Mouse (Mus musculus) embryonic facial prominence, embryonic 15.5 days (tissue): ENCODE measurements around the gene BC049762. TPM values are rescaled to one million over a fixed set of nuclear protein-coding genes. Genes with fewer than 3 reads are reported as not detected.
A peak's percentile ranks its signal among the peaks of the same experiment; 100 is the strongest.

Source experiments
- ATAC-seq: fragments of 200-750 bp; cut with Nextera tagmentation; 2 replicates; pipeline ENCODE4 v1.8.0; 2017; ENCODE audit warnings: low read depth, moderate TSS enrichment; ENCODE audit not compliant: insufficient number of reproducible peaks, low FRiP score, low TSS enrichment
- H3K27ac ChIP-seq: fragments of 300-500 bp; sonication (generic); replicated peaks from 2 replicates; pipeline ENCODE4 v1.5.1; 2015; ENCODE audit warnings: mild to moderate bottlenecking, inconsistent platforms
- H3K27me3 ChIP-seq: fragments of 300-500 bp; sonication (generic); 2 replicates; pipeline ENCODE4 v1.6.1; 2015; ENCODE audit warnings: inconsistent platforms
- H3K36me3 ChIP-seq: fragments of 300-500 bp; sonication (generic); 2 replicates; pipeline ENCODE4 v1.6.1; 2015; ENCODE audit warnings: mild to moderate bottlenecking, inconsistent platforms
- H3K4me1 ChIP-seq: fragments of 300-500 bp; sonication (generic); 2 replicates; pipeline ENCODE4 v1.6.1; 2015; ENCODE audit warnings: inconsistent platforms
- H3K4me2 ChIP-seq: fragments of 300-500 bp; sonication (generic); replicated peaks from 2 replicates; pipeline ENCODE4 v1.6.1; 2015; ENCODE audit warnings: mild to moderate bottlenecking, inconsistent platforms
- H3K4me3 ChIP-seq: fragments of 300-500 bp; sonication (generic); replicated peaks from 2 replicates; pipeline ENCODE4 v1.5.1; 2015; ENCODE audit warnings: mild to moderate bottlenecking, inconsistent platforms
- H3K9ac ChIP-seq: fragments of 300-500 bp; sonication (generic); 2 replicates; pipeline ENCODE4 v1.6.1; 2015; ENCODE audit warnings: inconsistent platforms
- H3K9me3 ChIP-seq: fragments of 300-500 bp; sonication (generic); replicated peaks from 2 replicates; pipeline ENCODE4 v1.6.1; 2016; ENCODE audit warnings: inconsistent platforms
- WGBS: fragments of 180-500 bp; shearing (Covaris S2); methylation state at CpG from one replicate; pipeline ENCODE4 v1.1.7; 2015; 5-methylcytosine and 5-hydroxymethylcytosine counted together
- polyA plus RNA-seq: library from polyadenylated mRNA; unstranded; fragments of >200 nt; fragmentation: Nextera tagmentation; extraction: Ambion mirVana; gene quantifications from 2 replicates; pipeline ENCODE4 v1.2.1, GENCODE M21; 2015

Gene BC049762
- polyA plus RNA-seq, result 0.32 and 0.46 TPM in 2 replicates

GRCm38 (mm10) chr11:51262342-51263285, at the start of gene BC049762:
BC049762 (minus strand) TSS chr11:51263046.
- peaks cover 30% of the 10 kb centered on the region for H3K4me1 ChIP-seq
- peak within 1 kb of the TSS; percentile 87 for H3K27ac ChIP-seq
- H3K9ac ChIP-seq, result peak within 1 kb of the TSS; percentile 87
- no peaks in the 10 kb centered on the region for H3K9me3 ChIP-seq
- peak; percentile 97 for ATAC-seq
- H3K4me3 ChIP-seq, result peak within 1 kb of the TSS; percentile 85
- peak within 1 kb of the TSS; percentile 90 for H3K4me2 ChIP-seq
- H3K27me3 ChIP-seq, result no peaks in the 10 kb centered on the region
- no peaks in the 10 kb centered on the region for H3K36me3 ChIP-seq
- WGBS, result 7% methylated on average over 57 of the region's 57 CpGs

GRCm38 (mm10) chr11:51311846-51312245, 49.0 kb upstream of the BC049762 start:
- Histone ChIP-seq H3K4me3 (no peak overlapping the region), H3K9ac (no peak overlapping the region), H3K4me1 (peaks cover 8% of the 10 kb centered on the region), H3K4me2 (no peak overlapping the region), H3K36me3 (no peaks in the 10 kb centered on the region), H3K27me3 (no peaks in the 10 kb centered on the region), H3K27ac (no peak overlapping the region), H3K9me3 (no peaks in the 10 kb centered on the region)
- 47% methylated on average over 8 of the region's 8 CpGs for WGBS
- ATAC-seq, result no peak

- 16% methylated on average over 5 of the region's 5 CpGs for WGBS
- Histone ChIP-seq H3K4me2 (peak overlapping the region; percentile 6; the same call in 1 of the 2 replicates), H3K4me3 (no peak overlapping the region), H3K9me3 (no peaks in the 10 kb centered on the region), H3K4me1 (peaks cover 26% of the 10 kb centered on the region), H3K27me3 (no peaks in the 10 kb centered on the region), H3K36me3 (no peaks in the 10 kb centered on the region), H3K9ac (no peak overlapping the region), H3K27ac (peak overlapping the region; percentile 75)
- ATAC-seq, result no peak
Measured at GRCm38 (mm10) chr11:51308306-51308705, 45.5 kb upstream of the BC049762 start.

- Histone ChIP-seq H3K27me3 (no peaks in the 10 kb centered on the region), H3K27ac (no peak overlapping the region), H3K9me3 (no peaks in the 10 kb centered on the region), H3K4me1 (peaks cover 26% of the 10 kb centered on the region), H3K36me3 (no peaks in the 10 kb centered on the region), H3K9ac (no peak overlapping the region), H3K4me2 (no peak overlapping the region), H3K4me3 (no peak overlapping the region)
- 58% methylated on average over 12 of the region's 12 CpGs for WGBS
- ATAC-seq, result peak; percentile 29; the same call in 1 of the 2 replicates
Measured at GRCm38 (mm10) chr11:51303981-51304553, 41.2 kb upstream of the BC049762 start.

GRCm38 (mm10) chr11:51302396-51302795, 39.5 kb upstream of the BC049762 start:
- no peaks in the 10 kb centered on the region for H3K36me3 ChIP-seq
- no peaks in the 10 kb centered on the region for H3K27me3 ChIP-seq
- no peaks in the 10 kb centered on the region for H3K9me3 ChIP-seq
- 85% methylated on average over 5 of the region's 5 CpGs for WGBS
- ATAC-seq, result no peak
- H3K4me1 ChIP-seq, result peaks cover 18% of the 10 kb centered on the region
- H3K27ac ChIP-seq, result no peak overlapping the region
- no peak overlapping the region for H3K4me2 ChIP-seq
- no peak overlapping the region for H3K4me3 ChIP-seq
- no peak overlapping the region for H3K9ac ChIP-seq

GRCm38 (mm10) chr11:51298691-51299090, 35.8 kb upstream of the BC049762 start:
- 83% methylated on average over 4 of the region's 4 CpGs for whole genome bisulfite sequencing
- no peak overlapping the region for H3K27ac ChIP-seq
- no peak overlapping the region for H3K4me3 ChIP-seq
- peaks cover 12% of the 10 kb centered on the region for H3K4me1 ChIP-seq
- ATAC-seq, result no peak
- H3K36me3 ChIP-seq, result no peaks in the 10 kb centered on the region
- H3K9ac ChIP-seq, result no peak overlapping the region
- no peaks in the 10 kb centered on the region for H3K27me3 ChIP-seq
- H3K4me2 ChIP-seq, result no peak overlapping the region
- H3K9me3 ChIP-seq, result no peaks in the 10 kb centered on the region

GRCm38 (mm10) chr11:51295742-51296141, 32.9 kb upstream of the BC049762 start:
- WGBS, result 83% methylated on average over 3 of the region's 3 CpGs
- H3K27ac ChIP-seq, result no peak overlapping the region
- H3K9me3 ChIP-seq, result no peaks in the 10 kb centered on the region
- no peak overlapping the region for H3K4me2 ChIP-seq
- no peak overlapping the region for H3K4me3 ChIP-seq
- peaks cover 15% of the 10 kb centered on the region for H3K4me1 ChIP-seq
- H3K27me3 ChIP-seq, result peaks cover 6% of the 10 kb centered on the region
- no peak for ATAC-seq
- H3K9ac ChIP-seq, result no peak overlapping the region
- H3K36me3 ChIP-seq, result no peaks in the 10 kb centered on the region

GRCm38 (mm10) chr11:51293956-51294530, 31.2 kb upstream of the BC049762 start:
- ATAC-seq, result no peak
- 49% methylated on average over 2 of the region's 2 CpGs for WGBS
- H3K27ac ChIP-seq, result no peak overlapping the region

GRCm38 (mm10) chr11:51290066-51290955, 27.5 kb upstream of the BC049762 start:
- ATAC-seq, result peak; percentile 76
- 1% methylated on average over 74 of the region's 74 CpGs for WGBS
- peak overlapping the region; percentile 73 for H3K27ac ChIP-seq
- H3K9ac ChIP-seq, result peak overlapping the region; percentile 59
- peak overlapping the region; percentile 68 for H3K4me3 ChIP-seq
- peaks cover 21% of the 10 kb centered on the region for H3K4me1 ChIP-seq
- no peaks in the 10 kb centered on the region for H3K9me3 ChIP-seq
- peak overlapping the region; percentile 90 for H3K4me2 ChIP-seq
- H3K27me3 ChIP-seq, result peaks cover 6% of the 10 kb centered on the region
- no peaks in the 10 kb centered on the region for H3K36me3 ChIP-seq

More at GRCm38 (mm10) chr11:51293956-51294530, 31.2 kb upstream of the BC049762 start:
- Histone ChIP-seq H3K4me2 (no peak overlapping the region), H3K4me3 (no peak overlapping the region), H3K9ac (no peak overlapping the region), H3K36me3 (no peaks in the 10 kb centered on the region), H3K4me1 (peaks cover 21% of the 10 kb centered on the region), H3K9me3 (no peaks in the 10 kb centered on the region), H3K27me3 (peaks cover 6% of the 10 kb centered on the region)

- Histone ChIP-seq H3K4me1 (peaks cover 17% of the 10 kb centered on the region), H3K9ac (peak within 1 kb of the TSS; percentile 59), H3K36me3 (no peaks in the 10 kb centered on the region), H3K4me2 (peak within 1 kb of the TSS; percentile 90), H3K4me3 (peak within 1 kb of the TSS; percentile 68), H3K27me3 (peaks cover 6% of the 10 kb centered on the region), H3K9me3 (no peaks in the 10 kb centered on the region), H3K27ac (peak within 1 kb of the TSS; percentile 73)
- ATAC-seq, result peak; percentile 90
- under 1% methylated on average over 33 of the region's 38 CpGs for WGBS
Measured at GRCm38 (mm10) chr11:51289564-51290041, 26.8 kb upstream of the BC049762 start, which contains the start of gene Col23a1. Col23a1 (plus strand) TSS chr11:51289920.
